Mouse (Mus musculus) cerebellum, postnatal 4 days (tissue): ENCODE measurements around the gene Dnah11.

Source experiments
- DNase-seq, 2 experiments: peaks; one replicate each; pipeline ENCODE4 v3.0.0; 2022; ENCODE audit warnings: low spot score in 2 of 2, mixed read lengths in 1 of 2

Gene Dnah11

DNA sequence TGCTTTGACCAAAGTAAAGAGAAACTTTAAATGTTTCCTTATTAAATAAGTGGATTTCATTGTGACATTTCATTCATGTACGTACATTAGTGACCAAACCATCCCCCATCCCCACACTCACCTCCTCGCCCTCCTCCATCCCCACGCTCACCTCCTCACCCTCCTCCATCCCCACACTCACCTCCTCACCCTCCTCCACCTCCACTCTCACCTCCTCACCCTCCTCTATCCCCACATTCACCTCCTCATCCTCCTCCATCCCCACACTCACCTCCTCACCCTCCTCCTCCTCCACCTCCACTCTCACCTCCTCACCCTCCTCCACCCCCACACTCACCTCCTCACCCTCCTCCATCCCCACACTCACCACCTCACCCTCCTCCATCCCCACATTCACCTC is 337.6 kb downstream of the Dnah11 start:
- DNase-seq: no peak

DNA sequence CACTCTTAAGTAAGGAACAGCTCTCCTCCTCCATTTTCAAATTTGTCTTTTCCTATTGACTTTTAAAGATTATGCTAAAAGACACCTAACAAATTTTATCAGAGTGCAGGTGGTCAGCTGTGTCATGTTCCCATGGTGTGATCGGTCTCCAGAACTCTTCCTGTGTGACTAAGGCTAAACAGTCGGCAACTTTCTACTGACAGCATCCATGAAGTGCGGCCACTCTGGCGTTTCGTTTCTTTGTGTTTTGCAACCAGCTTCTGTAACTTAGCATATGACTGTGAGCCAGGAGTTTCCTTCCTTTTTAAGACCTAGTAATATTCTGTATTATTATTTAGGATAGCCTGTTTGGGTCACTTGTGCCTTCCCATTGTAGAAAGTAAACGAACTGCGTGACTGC is 338.0 kb downstream of the Dnah11 start:
- DNase-seq: no peak

DNA sequence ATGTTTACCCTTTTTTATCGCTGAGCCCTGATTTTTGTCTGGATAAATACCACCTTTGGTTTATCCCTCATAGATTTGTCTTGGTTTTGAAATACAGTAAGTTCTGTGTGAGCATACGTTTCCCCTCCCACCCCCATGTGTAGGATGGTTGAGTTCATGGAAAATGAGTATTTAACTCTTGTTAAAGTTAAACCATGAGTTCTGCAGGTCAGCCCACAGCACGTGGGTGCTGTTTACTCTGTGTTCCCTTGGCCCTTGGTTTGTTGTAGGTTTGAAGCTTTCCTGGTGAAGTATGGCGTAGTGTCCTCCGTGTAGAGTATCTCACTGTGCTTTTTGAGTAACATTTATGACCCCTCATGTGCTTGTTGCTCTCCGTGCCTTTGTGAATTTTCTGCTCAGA is 341.0 kb downstream of the Dnah11 start:
- DNase-seq: no peak

DNA sequence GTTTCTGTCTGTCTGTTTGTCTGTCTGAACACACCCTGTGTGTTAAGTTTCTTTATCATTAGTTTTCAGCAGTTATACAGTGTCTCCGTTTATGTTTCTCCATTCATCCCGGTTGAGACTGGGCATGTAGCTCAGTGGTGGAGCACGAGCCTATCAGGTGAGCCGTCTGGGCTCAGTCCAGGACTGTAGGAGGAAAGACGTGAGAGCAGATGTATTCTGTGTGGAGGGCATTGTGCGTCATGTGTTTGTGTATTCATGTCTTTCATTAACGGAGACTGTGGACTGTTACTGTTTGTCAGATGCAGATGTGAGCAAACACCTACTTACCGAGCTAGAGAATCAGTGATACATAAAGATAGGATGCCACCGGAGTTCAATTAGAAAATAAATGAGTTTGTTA is 341.8 kb downstream of the Dnah11 start:
- DNase-seq: no peak

DNA sequence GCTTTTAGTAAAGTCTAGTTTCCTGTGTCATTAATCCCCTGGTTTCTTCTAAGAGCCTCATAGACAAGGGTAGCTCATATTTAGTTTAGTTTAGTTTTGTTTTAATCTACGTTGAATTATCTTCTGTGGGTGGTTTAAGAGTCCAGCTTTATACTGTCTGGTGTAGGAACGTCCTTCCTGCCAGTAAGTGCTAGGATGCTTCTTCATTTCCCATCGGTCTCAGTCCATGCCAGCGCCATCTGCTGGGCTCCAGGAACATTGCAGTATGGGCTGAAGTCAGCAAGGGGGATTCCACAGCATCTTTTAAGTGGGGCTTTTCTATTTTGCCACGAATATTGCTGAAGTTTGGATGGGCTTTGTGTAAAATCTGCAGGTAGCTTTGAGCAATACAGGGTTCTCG is 345.5 kb downstream of the Dnah11 start:
- peak; percentile 55 to 63 for DNase-seq

DNA sequence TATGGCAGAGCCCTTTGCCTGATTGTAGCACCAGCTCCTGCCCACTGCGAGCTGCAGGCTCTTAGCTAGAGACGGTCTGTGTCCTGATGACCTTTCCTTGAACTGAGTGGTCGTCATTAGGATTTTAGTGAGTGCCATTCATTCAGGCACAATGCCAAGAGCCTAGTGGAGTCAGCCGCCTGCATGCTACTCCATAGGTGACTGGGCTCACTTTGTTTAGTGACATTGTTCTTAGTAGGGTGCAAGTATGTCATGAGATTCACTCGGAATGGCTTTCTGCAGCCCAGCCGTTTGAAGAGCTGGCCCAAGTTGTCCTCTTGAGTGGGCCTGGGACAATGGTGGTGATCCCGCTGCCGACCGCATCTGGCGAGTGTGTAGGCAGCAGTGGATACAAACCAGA is 348.4 kb downstream of the Dnah11 start:
- no peak for DNase-seq

DNA sequence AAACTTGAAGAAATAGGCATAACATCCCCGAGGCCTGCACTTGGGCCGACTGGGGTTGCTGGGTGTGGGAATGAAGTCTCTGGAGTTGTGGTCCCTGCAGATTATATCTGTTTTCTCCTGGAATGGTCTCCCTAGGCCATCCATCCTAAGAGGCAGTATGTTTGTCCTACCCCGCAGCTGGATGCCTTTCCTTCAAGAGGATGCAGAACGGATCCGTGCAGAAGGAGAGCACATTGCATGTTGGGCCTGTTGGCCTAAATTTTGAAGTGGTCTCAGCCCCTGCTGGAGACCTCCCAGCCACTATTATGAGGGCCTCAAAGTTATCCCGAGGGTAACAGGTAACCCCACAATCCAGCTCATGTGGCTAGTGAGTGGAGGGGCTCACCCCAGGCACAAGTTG is 350.2 kb downstream of the Dnah11 start:
- no peak for DNase-seq

DNA sequence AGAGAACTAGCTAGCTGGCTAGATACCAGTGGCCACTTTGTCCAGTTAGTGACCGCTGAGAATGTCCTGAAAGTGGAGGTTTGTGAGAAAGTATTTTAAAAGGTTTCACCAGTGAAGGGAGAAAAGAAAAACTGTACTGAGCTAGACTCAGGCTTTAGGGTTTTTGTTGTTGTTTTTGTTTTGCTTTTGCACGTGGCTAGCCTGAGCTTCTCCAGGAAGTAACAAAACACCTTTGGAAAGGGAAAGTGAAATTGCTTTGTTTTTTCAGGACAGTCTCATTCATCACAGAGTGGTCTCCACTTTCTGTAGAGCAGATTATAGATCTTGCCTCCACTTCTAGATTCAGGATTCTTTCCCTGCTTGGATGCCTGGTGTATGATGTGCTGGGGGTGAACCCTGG is 353.9 kb downstream of the Dnah11 start:
- DNase-seq: no peak

DNA sequence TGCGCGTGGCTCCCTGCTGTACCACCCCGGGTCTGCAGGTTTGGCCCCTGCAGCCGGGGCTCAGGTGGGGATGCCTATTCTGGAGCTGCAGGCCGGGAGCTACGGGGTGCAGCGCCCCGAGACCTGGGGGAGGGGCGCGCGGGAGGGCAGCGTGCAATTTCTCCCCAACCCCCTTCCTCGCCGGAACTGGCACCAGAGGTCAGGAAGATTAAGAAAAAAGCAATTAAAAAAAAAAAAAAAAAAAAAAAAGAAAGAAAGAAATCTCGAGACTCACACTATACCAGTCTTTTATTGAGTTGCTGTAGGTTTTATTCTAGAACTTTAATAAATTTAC is 354.8 kb downstream of the Dnah11 start:
- no peak for DNase-seq

DNA sequence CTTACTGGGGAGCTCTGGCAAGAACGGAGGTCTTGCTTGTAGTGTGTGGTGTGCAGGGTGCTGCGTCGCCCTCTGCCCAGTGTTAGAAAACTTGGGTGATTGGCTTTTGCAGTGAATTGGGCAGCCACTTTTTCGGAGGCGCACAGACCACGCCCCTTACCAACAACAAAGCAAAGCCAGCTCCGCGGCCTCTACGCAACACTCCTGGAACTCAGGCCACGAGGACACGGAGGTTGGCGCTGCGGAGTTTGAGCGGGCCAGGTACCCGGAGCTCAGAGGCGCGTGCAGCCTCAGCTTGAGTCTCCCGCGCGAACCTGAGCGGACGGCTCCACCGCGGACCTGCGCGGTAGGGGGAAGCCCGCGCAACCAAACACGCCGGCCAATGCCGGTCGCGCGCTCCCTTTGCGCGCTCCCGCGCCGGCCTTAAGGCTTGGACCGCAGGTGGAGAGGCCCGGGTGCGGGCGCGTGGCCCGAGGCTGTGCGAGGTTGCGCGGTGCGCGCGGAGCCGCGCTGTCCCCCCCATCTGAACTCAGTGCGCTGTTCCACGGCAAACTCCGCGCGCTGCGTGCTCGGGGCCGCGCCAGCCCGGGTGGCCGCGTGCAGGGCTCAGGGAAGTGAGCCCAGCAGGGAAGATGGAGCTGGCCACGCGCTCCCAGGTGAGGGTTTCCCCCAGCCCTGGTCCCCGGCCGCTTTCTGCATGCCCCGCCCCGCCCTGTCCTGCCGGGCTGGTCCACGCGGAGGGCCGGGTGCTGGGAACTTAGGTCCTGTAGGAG is 355.4 kb downstream of the Dnah11 start:
- peak; percentile 25 to 62 for DNase-seq

DNA sequence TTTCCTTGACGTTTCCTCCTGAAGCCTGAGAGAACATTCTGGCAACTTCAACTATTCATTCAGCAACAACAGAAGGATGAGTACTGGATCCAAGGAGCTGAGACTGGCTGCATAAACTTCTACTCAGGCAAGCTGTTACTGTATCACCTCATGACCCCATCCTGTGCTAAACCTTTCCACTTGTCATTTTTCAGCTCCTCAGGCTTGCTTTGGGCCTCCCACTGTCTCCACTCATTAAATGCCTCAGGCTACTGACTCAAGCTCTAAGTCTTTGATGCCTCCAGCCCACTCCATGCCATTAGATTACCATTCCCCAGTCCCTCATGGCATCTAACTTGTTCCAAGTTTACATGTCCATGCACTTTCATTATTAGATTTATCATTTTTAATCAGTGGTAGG is 356.2 kb downstream of the Dnah11 start:
- DNase-seq: no peak

DNA sequence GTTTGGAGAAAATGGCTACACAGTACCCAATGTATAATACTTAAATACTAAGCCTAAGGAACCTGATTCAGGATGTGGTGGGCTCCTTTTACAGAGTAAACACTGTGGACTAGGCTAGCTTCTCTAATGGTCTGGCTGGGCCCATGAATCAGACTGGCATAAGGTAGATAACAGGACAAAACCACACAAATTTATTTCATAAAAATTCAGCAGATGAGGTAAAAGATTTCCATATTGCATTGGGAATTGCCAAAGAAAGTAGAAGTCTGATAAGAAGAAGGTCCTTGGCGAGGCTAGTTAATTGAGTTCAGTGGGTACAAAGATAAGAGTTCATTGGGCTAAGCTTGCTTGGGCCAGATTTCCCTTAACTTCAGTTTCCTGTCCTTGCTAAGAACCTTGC is 358.1 kb downstream of the Dnah11 start:
- DNase-seq: no peak

DNA sequence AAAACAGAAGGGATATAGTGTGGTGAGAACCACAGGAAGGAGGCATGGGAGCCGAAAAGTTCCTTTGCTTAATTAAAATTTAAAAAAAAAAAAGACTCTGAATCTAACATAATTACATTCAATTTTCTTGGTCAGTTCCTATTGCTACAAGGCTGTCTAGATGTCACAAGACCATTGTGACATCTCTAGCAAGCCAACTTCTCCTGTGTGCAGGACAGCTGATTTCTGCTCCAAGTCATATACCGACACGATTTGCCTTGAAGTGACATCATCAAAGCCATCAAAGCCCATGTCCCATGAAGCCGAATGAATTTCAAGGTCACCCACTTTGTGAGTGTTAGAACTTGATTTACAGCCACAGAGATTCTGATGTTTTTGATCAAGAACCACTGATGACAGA is 361.5 kb downstream of the Dnah11 start:
- DNase-seq: no peak

DNA sequence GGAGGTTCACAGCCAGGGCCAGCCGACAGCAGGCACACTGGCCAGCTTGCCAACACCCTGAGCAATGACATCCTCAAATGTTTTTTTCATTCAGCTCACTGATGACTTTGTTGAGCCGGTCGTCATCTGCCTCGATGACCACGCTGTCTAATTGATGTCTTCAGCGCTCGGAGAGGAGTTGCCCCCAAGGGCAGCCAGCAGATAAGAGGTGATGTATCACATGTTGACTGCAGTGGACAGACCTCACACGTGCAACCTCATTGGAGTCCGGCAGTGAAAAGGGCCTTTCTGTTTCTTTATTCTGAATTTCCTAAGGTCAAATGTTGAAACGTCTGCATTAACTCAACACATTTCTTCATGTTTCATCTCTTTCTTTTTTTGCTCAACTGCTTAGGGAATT is 363.5 kb downstream of the Dnah11 start:
- no peak for DNase-seq

DNA sequence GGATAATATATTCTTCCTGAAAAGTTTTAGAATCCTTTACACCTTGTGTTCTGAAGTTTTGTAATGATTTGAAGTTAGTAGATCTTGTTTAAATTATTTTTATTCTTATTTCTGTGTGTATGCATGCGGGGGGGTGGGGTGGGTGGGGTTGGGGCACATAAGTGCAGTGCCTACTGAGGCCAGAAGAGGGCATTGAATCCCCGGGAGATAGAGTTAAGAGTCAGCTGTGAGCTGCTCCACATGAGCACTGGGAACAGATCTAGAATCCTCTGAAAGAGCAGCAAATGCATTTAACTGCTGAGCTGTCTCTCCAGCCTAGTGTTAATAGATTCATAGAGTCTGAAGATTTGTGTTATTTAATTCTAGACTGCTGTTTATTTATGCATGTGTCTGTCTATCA is 364.2 kb downstream of the Dnah11 start:
- DNase-seq: no peak

DNA sequence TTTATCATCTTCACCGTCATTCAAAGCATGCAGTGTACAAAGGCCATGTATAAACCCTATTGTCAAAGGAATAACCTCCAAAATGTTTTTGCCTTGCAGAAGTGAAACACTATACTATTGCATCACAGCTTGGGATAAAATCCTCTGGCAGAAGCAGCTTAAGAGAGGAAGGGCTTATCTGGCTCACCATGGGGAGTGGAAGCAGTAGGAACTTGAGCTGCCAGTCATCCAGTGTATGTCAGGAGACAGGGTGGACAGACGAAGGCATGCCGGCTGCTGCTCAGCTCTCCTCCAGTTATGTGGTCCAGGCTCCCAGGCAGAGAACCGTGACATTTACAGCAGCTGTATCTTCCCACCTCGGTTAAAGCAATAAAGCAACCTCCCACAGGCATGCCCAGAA is 366.7 kb downstream of the Dnah11 start:
- no peak for DNase-seq

DNA sequence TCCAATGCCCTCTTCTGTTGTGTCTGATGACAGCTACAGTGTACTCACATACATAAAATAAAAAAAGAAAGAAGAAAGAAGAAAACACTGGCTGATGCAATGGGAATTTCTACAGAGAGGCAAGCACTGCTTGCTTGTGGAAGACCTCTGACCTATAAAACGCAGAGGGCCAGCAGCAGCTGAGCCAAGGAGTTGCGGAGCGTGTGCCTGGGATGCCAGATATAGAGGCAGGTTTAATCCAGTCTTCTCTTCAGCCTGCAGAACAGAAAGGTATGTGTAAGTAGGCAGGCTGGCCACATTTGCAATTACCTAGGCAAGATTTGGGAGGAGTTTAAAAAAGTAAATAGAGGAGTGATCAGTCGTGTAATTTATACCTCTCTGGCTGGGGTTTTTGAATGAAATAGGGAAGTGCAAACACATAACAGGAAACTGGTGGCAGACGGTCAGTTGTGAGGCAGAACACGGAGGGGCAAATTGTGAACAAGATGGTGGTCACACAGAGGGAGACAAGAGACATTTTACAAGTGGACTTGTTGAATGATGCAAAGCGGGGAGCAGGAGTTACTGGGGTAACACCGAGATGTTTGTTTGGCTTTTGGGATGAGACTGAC is 367.4 kb downstream of the Dnah11 start:
- no peak for DNase-seq

DNA sequence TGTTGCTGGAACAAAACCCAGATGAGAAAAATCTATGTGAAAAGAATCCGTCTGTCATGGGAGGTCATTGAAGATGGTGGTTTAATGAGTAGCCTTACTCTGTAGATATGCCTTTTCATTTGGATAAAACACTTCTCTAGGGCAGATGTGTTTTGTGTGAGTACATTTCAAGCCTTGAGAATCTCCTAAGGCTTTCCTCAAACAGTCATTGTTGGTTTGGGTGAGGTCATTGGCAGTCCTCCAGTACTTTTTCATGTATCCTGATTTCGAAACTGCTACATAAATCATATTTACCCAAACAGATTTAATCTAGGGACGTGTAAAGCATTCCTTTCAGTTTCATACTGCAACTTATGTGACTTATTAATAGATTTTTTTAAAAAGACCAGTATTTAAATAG is 370.5 kb downstream of the Dnah11 start:
- no peak for DNase-seq
